Mouse (Mus musculus) heart, embryonic 16.5 days (tissue): ENCODE measurements around the gene Lta. TPM values are rescaled to one million over a fixed set of nuclear protein-coding genes. Genes with fewer than 3 reads are reported as not detected.
A peak's percentile ranks its signal among the peaks of the same experiment; 100 is the strongest.

ENCODE experiments used
- ATAC-seq: fragments of 200-750 bp; cut with Nextera tagmentation; replicated peaks from 2 replicates; pipeline ENCODE4 v1.8.0; 2017; ENCODE audit warnings: moderate number of reproducible peaks; ENCODE audit not compliant: insufficient read depth, low FRiP score; ENCODE audit errors: extremely low read depth
- H3K27ac ChIP-seq: fragments of 300-500 bp; sonication (generic); 2 replicates; pipeline ENCODE4 v1.5.1; 2014; ENCODE audit warnings: mild to moderate bottlenecking, low read length, control low read depth, moderate library complexity
- H3K27me3 ChIP-seq: fragments of 300-500 bp; sonication (generic); 2 replicates; pipeline ENCODE4 v1.6.1; 2014; ENCODE audit warnings: low read length, mixed read lengths; ENCODE audit not compliant: control insufficient read depth, insufficient read depth
- H3K36me3 ChIP-seq: fragments of 300-500 bp; sonication (generic); 2 replicates; pipeline ENCODE4 v1.6.1; 2014; ENCODE audit not compliant: control insufficient read depth, insufficient read depth
- H3K4me1 ChIP-seq: fragments of 300-500 bp; sonication (generic); 2 replicates; pipeline ENCODE4 v1.6.1; 2014; ENCODE audit warnings: low read length, mixed read lengths; ENCODE audit not compliant: control insufficient read depth, insufficient read depth
- H3K4me2 ChIP-seq: fragments of 300-500 bp; sonication (generic); 2 replicates; pipeline ENCODE4 v1.6.1; 2014; ENCODE audit warnings: low read depth, mild to moderate bottlenecking, control low read depth, low read length
- H3K4me3 ChIP-seq: fragments of 300-500 bp; sonication (generic); 2 replicates; pipeline ENCODE4 v1.5.1; 2014; ENCODE audit warnings: mild to moderate bottlenecking, control low read depth, low read length
- H3K9ac ChIP-seq: fragments of 300-500 bp; sonication (generic); 2 replicates; pipeline ENCODE4 v1.6.1; 2014; ENCODE audit warnings: low read length, control low read depth
- H3K9me3 ChIP-seq: fragments of 300-500 bp; sonication (generic); replicated peaks from 2 replicates; pipeline ENCODE4 v1.6.1; 2016; ENCODE audit warnings: low read length; ENCODE audit not compliant: control insufficient read depth
- WGBS: fragments of 180-500 bp; shearing (Covaris S2); extraction: QIAGEN DNeasy Blood & Tissue Kit; methylation state at CpG from one replicate; pipeline ENCODE4 v1.1.7; 2014; 5-methylcytosine and 5-hydroxymethylcytosine counted together
- polyA plus RNA-seq: library from polyadenylated mRNA; unstranded; fragments of >200 nt; fragmentation: Nextera tagmentation; extraction: Ambion mirVana; gene quantifications from 2 replicates; pipeline ENCODE4 v1.2.1, GENCODE M21; 2015

Gene Lta
- polyA plus RNA-seq, 1 experiment from 2014 or later = 0.79 TPM

GRCm38 (mm10) chr17:35185639-35186611 is 19.2 kb downstream of the Lta start:
- Histone ChIP-seq H3K4me2 (peak overlapping the region; percentile 65), H3K9me3 (no peaks in the 10 kb centered on the region), H3K36me3 (no peaks in the 10 kb centered on the region), H3K9ac (peak overlapping the region; percentile 63), H3K27me3 (no peaks in the 10 kb centered on the region), H3K4me3 (peak overlapping the region; percentile 57), H3K4me1 (no peaks in the 10 kb centered on the region), H3K27ac (peak overlapping the region; percentile 11)
- ATAC-seq = peak; percentile 49; the same call in 1 of the 2 replicates
- 2% methylated on average over 18 of the region's 18 CpGs for WGBS

GRCm38 (mm10) chr17:35180093-35180492 is 25.1 kb downstream of the Lta start:
- H3K27ac ChIP-seq = no peak overlapping the region
- H3K9me3 ChIP-seq = no peaks in the 10 kb centered on the region
- no peak for ATAC-seq
- H3K4me1 ChIP-seq = no peaks in the 10 kb centered on the region
- no peaks in the 10 kb centered on the region for H3K36me3 ChIP-seq
- no peak overlapping the region for H3K4me3 ChIP-seq
- H3K4me2 ChIP-seq = no peak overlapping the region
- H3K9ac ChIP-seq = no peak overlapping the region
- no peaks in the 10 kb centered on the region for H3K27me3 ChIP-seq
- WGBS = 77% methylated on average over 5 of the region's 5 CpGs

GRCm38 (mm10) chr17:35178528-35178927 is 26.6 kb downstream of the Lta start:
- no peak overlapping the region for H3K9ac ChIP-seq
- no peak overlapping the region for H3K27ac ChIP-seq
- no peaks in the 10 kb centered on the region for H3K27me3 ChIP-seq
- peak; percentile 69; the same call in 1 of the 2 replicates for ATAC-seq
- H3K4me3 ChIP-seq = no peak overlapping the region
- H3K4me1 ChIP-seq = no peaks in the 10 kb centered on the region
- H3K4me2 ChIP-seq = no peak overlapping the region
- no peaks in the 10 kb centered on the region for H3K36me3 ChIP-seq
- H3K9me3 ChIP-seq = no peaks in the 10 kb centered on the region
- WGBS = 7% methylated on average over 5 of the region's 5 CpGs

- Histone ChIP-seq H3K9ac (no peak within 1 kb of the TSS), H3K4me1 (no peaks in the 10 kb centered on the region; the same call in 1 of the 2 replicates)
Measured at GRCm38 (mm10) chr17:35175968-35176367, 29.2 kb downstream of the Lta start, which contains the start of gene Aif1. Gene Aif1, minus strand, starts transcription at chr17:35176068.

GRCm38 (mm10) chr17:35175382-35175781 is 29.8 kb downstream of the Lta start:
- Histone ChIP-seq H3K36me3 (no peaks in the 10 kb centered on the region), H3K4me2 (no peak overlapping the region), H3K9ac (no peak overlapping the region), H3K4me1 (no peaks in the 10 kb centered on the region; the same call in 1 of the 2 replicates), H3K4me3 (no peak overlapping the region), H3K9me3 (no peaks in the 10 kb centered on the region), H3K27me3 (no peaks in the 10 kb centered on the region), H3K27ac (no peak overlapping the region)
- ATAC-seq = no peak
- 70% methylated on average over 6 of the region's 6 CpGs for WGBS

More at GRCm38 (mm10) chr17:35175968-35176367, 29.2 kb downstream of the Lta start, which contains the start of gene Aif1:
- Histone ChIP-seq H3K9me3 (no peaks in the 10 kb centered on the region), H3K27ac (no peak within 1 kb of the TSS), H3K27me3 (no peaks in the 10 kb centered on the region), H3K4me3 (no peak within 1 kb of the TSS), H3K4me2 (no peak within 1 kb of the TSS), H3K36me3 (no peaks in the 10 kb centered on the region)
- 66% methylated on average over 2 of the region's 2 CpGs for WGBS
- no peak for ATAC-seq

- 62% methylated on average over 8 of the region's 8 CpGs for WGBS
- no peak overlapping the region for H3K4me2 ChIP-seq
- no peak overlapping the region for H3K9ac ChIP-seq
- H3K4me1 ChIP-seq = no peaks in the 10 kb centered on the region; the same call in 1 of the 2 replicates
- ATAC-seq = no peak
- H3K9me3 ChIP-seq = no peaks in the 10 kb centered on the region
- H3K4me3 ChIP-seq = no peak overlapping the region
- H3K27me3 ChIP-seq = no peaks in the 10 kb centered on the region
- no peak overlapping the region for H3K27ac ChIP-seq
- no peaks in the 10 kb centered on the region for H3K36me3 ChIP-seq
Measured at GRCm38 (mm10) chr17:35174201-35174977, 30.8 kb downstream of the Lta start.

GRCm38 (mm10) chr17:35173329-35173728 is 31.8 kb downstream of the Lta start:
- H3K4me1 ChIP-seq = no peaks in the 10 kb centered on the region; the same call in 1 of the 2 replicates
- peak overlapping the region; percentile 42; the same call in 1 of the 2 replicates for H3K27ac ChIP-seq
- no peak overlapping the region for H3K9ac ChIP-seq

GRCm38 (mm10) chr17:35172445-35173234 is 32.5 kb downstream of the Lta start:
- no peak for ATAC-seq
- peak overlapping the region; percentile 42; the same call in 1 of the 2 replicates for H3K27ac ChIP-seq
- no peak overlapping the region for H3K4me2 ChIP-seq
- no peaks in the 10 kb centered on the region for H3K27me3 ChIP-seq
- no peak overlapping the region for H3K9ac ChIP-seq
- no peaks in the 10 kb centered on the region for H3K9me3 ChIP-seq
- no peaks in the 10 kb centered on the region; the same call in 1 of the 2 replicates for H3K4me1 ChIP-seq
- no peaks in the 10 kb centered on the region for H3K36me3 ChIP-seq
- whole genome bisulfite sequencing = 54% methylated on average over 11 of the region's 11 CpGs
- H3K4me3 ChIP-seq = no peak overlapping the region

More at GRCm38 (mm10) chr17:35173329-35173728, 31.8 kb downstream of the Lta start:
- Histone ChIP-seq H3K4me3 (no peak overlapping the region), H3K36me3 (no peaks in the 10 kb centered on the region), H3K27me3 (no peaks in the 10 kb centered on the region), H3K4me2 (no peak overlapping the region), H3K9me3 (no peaks in the 10 kb centered on the region)
- 55% methylated on average over 3 of the region's 3 CpGs for WGBS
- no peak for ATAC-seq
